Mouse (Mus musculus): ENCODE measurements around the gene Hspa8.

- no peak for TF ChIP-seq CTCF (IDR thresholded peaks at IDR 0.05 in 2 of 3, conservative IDR thresholded peaks at IDR 0.05 in 1 of 3; ENCODE audit: control insufficient read depth in 1 of 3, insufficient read depth in 1 of 3, low read depth in 2 of 3, low read length in 3 of 3, poor library complexity in 1 of 3, severe bottlenecking in 1 of 3)
- TF ChIP-seq SIN3A (IDR thresholded peaks at IDR 0.05; ENCODE audit: low read length): no peak
- TF ChIP-seq USF2 (IDR thresholded peaks at IDR 0.05; ENCODE audit: borderline replicate concordance in 1 of 2, insufficient read depth in 1 of 2, low read depth in 1 of 2, low read length in 2 of 2): no peak
These were observed 5.9 kb upstream of the Hspa8 start for GRCm38 (mm10) chr9:40794926-40795325.
